Mouse (Mus musculus) testis, adult 2 months (tissue): ENCODE measurements at regions not wholly inside any gene's neighbourhood (a gene's known extent, or its start where the extent isn't known, plus 50 kb on each side); places are given as distances from the start of the nearest gene placed in this dataset.

Experiments used
- CTCF ChIP-seq: fragments of 200-500 bp; IDR thresholded peaks from 2 replicates; pipeline ENCODE4 v1.5.1; 2012; ENCODE audit warnings: low read depth, mild to moderate bottlenecking, inconsistent platforms, low read length, moderate library complexity; ENCODE audit not compliant: control insufficient read depth, insufficient read depth, insufficient replicate concordance
- POLR2A ChIP-seq: fragments of 200-500 bp; IDR thresholded peaks from 2 replicates; pipeline ENCODE4 v1.6.1; 2012; ENCODE audit warnings: low read depth, mild to moderate bottlenecking, inconsistent platforms, low read length, moderate library complexity; ENCODE audit not compliant: control insufficient read depth

DNA sequence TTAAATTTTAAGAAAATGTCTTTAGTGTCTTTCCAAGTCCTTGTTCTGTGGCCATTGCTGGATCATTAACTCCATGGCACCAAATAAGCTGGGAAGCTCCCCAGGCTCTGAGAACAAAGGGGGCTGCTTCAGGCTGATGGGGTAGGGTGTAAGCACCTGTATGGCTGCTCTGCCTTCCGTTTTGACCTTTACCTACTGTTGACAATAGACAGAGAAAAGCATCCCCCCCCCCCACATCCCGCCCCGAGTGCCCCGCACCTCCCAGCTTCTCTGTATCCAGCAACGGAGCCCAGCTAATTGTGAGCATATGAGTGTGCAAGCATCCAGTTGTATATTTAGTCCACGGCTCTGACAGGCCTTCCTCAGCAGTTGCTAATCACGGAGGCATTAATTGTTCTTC lies 78.0 kb upstream of the Gas1 start:
- TF ChIP-seq POLR2A (no peak), CTCF (no peak)
